Mouse (Mus musculus) hindbrain, embryonic 11.5 days (tissue): Measurements from ENCODE around the gene Rbm43. TPM values are rescaled to one million over a fixed set of nuclear protein-coding genes. Genes with fewer than 3 reads are reported as not detected.

Source experiments
- ATAC-seq: fragments of 200-750 bp; cut with Nextera tagmentation; 2 replicates; pipeline ENCODE4 v1.8.0; 2017; ENCODE audit warnings: mild to moderate bottlenecking, moderate TSS enrichment, moderate library complexity; ENCODE audit not compliant: low FRiP score
- DNase-seq: peaks from one replicate; pipeline ENCODE4 v3.0.0-alpha.2; 2015; ENCODE audit warnings: low spot score
- H3K27ac ChIP-seq: fragments of 300-500 bp; sonication (generic); 2 replicates; pipeline ENCODE4 v1.5.1; 2014; ENCODE audit warnings: mild to moderate bottlenecking, low read depth, low read length
- H3K27me3 ChIP-seq: fragments of 300-500 bp; sonication (generic); 2 replicates; pipeline ENCODE4 v1.6.1; 2014; ENCODE audit warnings: mild to moderate bottlenecking, low read length, moderate library complexity, mixed read lengths; ENCODE audit not compliant: control insufficient read depth, insufficient read depth
- H3K36me3 ChIP-seq: fragments of 300-500 bp; sonication (generic); 2 replicates; pipeline ENCODE4 v1.6.1; 2014; ENCODE audit warnings: mild to moderate bottlenecking, low read length, moderate library complexity, mixed read lengths; ENCODE audit not compliant: control insufficient read depth, insufficient read depth
- H3K4me1 ChIP-seq: fragments of 300-500 bp; sonication (generic); replicated peaks from 2 replicates; pipeline ENCODE4 v1.6.1; 2014; ENCODE audit warnings: low read length, mixed read lengths; ENCODE audit not compliant: control insufficient read depth, insufficient read depth
- H3K4me2 ChIP-seq: fragments of 300-500 bp; sonication (generic); replicated peaks from 2 replicates; pipeline ENCODE4 v1.6.1; 2014; ENCODE audit warnings: mild to moderate bottlenecking, low read depth, low read length
- H3K4me3 ChIP-seq: fragments of 300-500 bp; sonication (generic); 2 replicates; pipeline ENCODE4 v1.5.1; 2014; ENCODE audit warnings: low read depth, low read length
- H3K9ac ChIP-seq: fragments of 300-500 bp; sonication (generic); 2 replicates; pipeline ENCODE4 v1.6.1; 2014; ENCODE audit warnings: low read depth, low read length
- H3K9me3 ChIP-seq: fragments of 300-500 bp; sonication (generic); 2 replicates; pipeline ENCODE4 v1.6.1; 2016; ENCODE audit warnings: low read length; ENCODE audit not compliant: control insufficient read depth
- WGBS: fragments of 180-500 bp; shearing (Covaris S2); extraction: QIAGEN DNeasy Blood & Tissue Kit; methylation state at CpG from one replicate; pipeline ENCODE4 v1.1.7; 2014; 5-methylcytosine and 5-hydroxymethylcytosine counted together
- polyA plus RNA-seq: library from polyadenylated mRNA; unstranded; fragments of >200 nt; fragmentation: Nextera tagmentation; extraction: Ambion mirVana; gene quantifications from 2 replicates; pipeline ENCODE4 v1.2.1, GENCODE M21; 2014

Gene Rbm43
- 6.9 and 10.4 TPM in 2 replicates for polyA plus RNA-seq

DNA sequence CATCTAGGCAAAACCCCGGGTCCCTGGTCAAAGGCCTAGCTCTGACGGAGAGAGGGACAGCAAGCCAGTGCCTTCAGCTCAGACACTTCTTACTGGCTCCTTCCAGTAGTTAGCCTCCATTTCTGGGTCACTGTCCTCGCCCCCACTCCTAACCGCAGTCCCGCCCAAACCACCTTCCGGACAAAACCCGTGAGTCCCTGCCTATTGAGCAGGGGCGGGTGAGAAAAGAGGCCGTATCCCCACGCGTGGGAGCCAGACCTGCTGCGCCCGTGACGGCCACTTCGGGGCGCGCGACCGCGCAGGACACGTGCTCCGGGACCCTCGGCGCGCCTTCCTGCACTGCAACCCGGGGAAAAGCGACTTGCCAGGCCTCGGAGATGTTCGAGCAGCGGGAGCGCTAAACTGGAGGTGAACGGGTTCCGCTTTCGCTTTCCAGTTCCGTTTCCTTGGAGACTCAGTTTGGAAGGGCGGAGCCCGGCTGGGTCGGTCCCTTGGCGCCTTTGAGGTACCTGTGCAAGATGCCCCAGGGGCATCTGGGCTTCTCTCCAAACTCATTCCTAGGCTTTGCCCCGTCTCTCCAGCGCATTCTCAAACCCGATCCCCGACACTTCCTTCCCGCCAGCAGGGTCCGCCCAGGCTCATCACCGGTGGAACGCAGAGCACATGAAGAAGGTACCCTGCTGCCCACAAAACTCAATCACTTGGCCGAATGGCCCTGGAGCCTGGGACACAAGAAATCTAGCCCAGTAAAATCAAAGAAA is at the start of gene Rbm43:
Rbm43 (minus strand) TSS at position 590 of the 761 bp plus-strand sequence.
- Histone ChIP-seq H3K4me3 (peak within 1 kb of the TSS; percentile 41), H3K4me2 (peak within 1 kb of the TSS; percentile 88), H3K36me3 (no peaks in the 10 kb centered on the region), H3K27ac (no peak within 1 kb of the TSS), H3K4me1 (no peaks in the 10 kb centered on the region), H3K27me3 (no peaks in the 10 kb centered on the region), H3K9ac (peak within 1 kb of the TSS; percentile 65), H3K9me3 (no peaks in the 10 kb centered on the region)
- WGBS = 1% methylated on average over 48 of the region's 48 CpGs
- DNase-seq (peak; percentile 77), ATAC-seq (peak; percentile 79)

DNA sequence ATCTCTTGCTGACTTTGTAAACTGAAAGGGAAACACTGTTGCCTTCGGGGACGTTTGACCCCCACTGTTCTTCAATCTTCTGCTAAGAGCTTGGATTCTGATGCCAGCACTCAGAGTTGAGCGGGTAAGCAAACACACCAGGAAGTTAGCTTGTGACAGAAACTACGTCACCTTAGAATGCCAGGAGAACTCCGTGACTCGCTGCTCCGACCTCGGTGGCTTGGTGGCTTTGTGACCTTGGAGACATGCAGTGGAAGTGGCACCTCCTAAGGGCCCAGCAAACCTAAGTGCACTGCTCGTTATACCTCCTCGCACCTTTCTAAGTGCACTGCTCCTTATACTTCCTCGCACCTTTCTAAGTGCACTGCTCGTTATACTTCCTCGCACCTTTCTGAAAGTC is 47.3 kb upstream of the Rbm43 start:
- WGBS = 80% methylated on average over 13 of the region's 13 CpGs

DNA sequence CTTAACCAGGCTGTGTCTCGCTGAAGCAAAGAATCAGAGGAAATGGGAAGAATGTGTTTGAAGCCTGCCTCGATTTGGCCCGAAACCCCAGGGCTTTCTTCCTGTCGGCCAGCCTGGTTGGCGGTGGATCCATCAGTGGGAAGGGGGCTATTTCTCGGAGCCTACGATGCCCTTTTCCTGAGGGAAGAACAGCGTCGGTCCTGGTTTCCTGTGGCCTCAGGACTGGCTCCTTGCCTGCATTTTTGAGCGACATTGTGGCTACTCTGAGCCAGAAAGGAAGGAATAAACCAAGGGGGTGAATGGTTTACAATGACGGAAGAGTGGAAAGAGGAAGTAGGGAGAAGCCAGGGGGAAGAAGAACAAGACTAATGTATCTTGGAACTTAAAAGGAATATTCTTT is 46.7 kb upstream of the Rbm43 start:
- Histone ChIP-seq H3K27ac (no peak overlapping the region), H3K4me3 (no peak overlapping the region), H3K27me3 (no peaks in the 10 kb centered on the region), H3K9me3 (no peaks in the 10 kb centered on the region), H3K36me3 (no peaks in the 10 kb centered on the region), H3K4me1 (no peaks in the 10 kb centered on the region), H3K9ac (no peak overlapping the region), H3K4me2 (no peak overlapping the region)
- ATAC-seq = no peak
- WGBS = 77% methylated on average over 11 of the region's 11 CpGs
- DNase-seq = no peak

More for the DNA sequence above, 47.3 kb upstream of the Rbm43 start:
- Histone ChIP-seq H3K9me3 (no peaks in the 10 kb centered on the region), H3K36me3 (no peaks in the 10 kb centered on the region), H3K27ac (no peak overlapping the region), H3K9ac (no peak overlapping the region), H3K4me2 (no peak overlapping the region), H3K27me3 (no peaks in the 10 kb centered on the region), H3K4me3 (no peak overlapping the region), H3K4me1 (no peaks in the 10 kb centered on the region)
- ATAC-seq (no peak), DNase-seq (no peak)

DNA sequence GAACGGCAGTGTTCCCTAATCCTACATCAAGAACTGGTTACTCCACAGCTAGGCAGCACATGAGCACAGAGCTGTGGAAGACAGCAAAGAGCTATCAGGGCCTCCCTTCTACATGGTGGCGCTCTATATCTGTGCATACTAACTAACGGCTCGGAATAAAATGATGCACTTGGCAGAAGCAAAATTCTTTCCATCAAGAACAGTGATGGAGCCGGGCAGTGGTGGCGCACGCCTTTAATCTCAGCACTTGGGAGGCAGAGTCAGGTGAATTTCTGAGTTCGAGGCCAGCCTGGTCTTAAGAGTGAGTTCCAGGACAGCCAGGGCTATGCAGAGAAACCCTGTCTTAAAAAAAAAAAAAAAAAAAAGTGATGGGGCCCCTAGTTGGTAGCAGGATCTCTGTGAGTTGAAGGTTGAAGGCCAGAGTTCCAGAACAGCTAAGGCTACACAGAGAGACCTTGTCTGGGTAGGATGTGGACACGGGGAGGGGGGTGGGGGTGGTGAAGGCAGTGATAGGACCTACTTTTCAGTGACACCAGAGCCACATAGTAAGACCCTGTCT is 38.5 kb upstream of the Rbm43 start, which contains the start of gene Nmi:
Nmi (minus strand) TSS at position 85 of the 559 bp plus-strand sequence.
- Histone ChIP-seq H3K9me3 (no peaks in the 10 kb centered on the region), H3K27ac (no peak within 1 kb of the TSS), H3K4me3 (peak within 1 kb of the TSS; percentile 53), H3K27me3 (no peaks in the 10 kb centered on the region), H3K4me2 (peak within 1 kb of the TSS; percentile 74), H3K4me1 (no peaks in the 10 kb centered on the region), H3K36me3 (no peaks in the 10 kb centered on the region), H3K9ac (peak within 1 kb of the TSS; percentile 51)
- WGBS = 84% methylated on average over 9 of the region's 9 CpGs
- DNase-seq (no peak), ATAC-seq (no peak)

DNA sequence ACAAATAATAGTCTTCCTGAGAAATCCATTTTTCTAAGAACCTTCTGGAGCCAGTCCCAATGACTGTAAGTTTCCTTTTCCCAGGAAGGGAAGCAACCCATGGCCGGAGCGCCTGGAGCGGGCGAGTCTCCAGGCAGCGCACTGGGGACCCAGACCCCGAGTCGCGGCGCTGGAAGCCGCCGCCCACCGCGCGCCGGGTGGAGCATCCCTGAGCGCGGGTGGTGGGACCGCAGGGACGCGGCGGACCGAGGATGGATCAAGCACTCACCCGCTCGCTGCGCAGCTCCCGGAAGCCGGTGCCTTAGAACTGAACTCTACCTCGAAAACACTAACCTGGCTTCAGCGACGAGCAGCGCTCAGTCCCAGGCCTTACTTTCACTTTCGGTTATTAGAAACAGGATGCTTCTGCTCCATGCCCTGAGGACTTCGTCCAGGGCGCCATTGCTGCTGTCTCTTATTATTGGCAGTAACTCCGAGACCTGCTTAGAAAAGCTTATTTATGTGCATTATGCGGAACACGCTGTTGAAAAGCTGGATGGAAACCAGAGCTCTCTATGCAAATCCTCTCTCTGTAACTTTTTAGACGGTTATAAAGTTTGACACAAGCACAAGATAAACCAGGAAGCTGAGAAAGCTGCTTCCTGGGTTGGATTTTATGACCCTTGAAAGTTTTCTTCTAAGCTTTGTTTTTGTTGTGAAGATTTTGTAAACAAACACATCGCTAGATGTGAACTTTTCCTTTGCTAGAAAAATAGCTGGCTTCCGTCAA is 37.9 kb upstream of the Rbm43 start:
- peak overlapping the region; percentile 51 for H3K9ac ChIP-seq

DNA sequence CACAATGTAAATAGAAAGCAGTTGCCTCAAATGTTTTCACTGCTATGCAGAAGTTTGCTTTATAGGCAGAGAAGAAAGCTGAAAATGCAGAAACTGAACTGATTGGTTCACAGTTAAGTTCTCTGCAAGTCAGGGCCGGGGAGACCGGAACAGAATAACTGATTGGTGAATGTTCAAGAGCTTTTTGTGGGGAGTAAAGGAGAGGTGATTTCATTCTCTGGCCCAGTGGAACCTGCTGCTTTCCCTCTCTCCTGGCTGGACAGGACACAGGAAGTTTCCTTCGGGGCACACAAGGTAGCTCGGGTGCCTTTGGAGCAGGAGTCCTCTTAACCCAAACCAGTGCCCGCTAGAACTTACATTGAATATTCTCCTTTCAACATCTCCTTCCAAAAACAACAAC is 37.2 kb upstream of the Rbm43 start:
- 80% methylated on average over 5 of the region's 5 CpGs for WGBS
- peak; percentile 17 for DNase-seq
- no peak overlapping the region; the same call in 1 of the 2 replicates for H3K4me3 ChIP-seq

More for the DNA sequence above, 37.9 kb upstream of the Rbm43 start:
- 5% methylated on average over 40 of the region's 40 CpGs for WGBS
- Histone ChIP-seq H3K4me1 (no peaks in the 10 kb centered on the region), H3K36me3 (no peaks in the 10 kb centered on the region), H3K4me3 (peak overlapping the region; percentile 53), H3K27ac (no peak overlapping the region), H3K9me3 (no peaks in the 10 kb centered on the region), H3K27me3 (no peaks in the 10 kb centered on the region), H3K4me2 (peak overlapping the region; percentile 74)
- DNase-seq (peak; percentile 66), ATAC-seq (peak; percentile 78)

DNA sequence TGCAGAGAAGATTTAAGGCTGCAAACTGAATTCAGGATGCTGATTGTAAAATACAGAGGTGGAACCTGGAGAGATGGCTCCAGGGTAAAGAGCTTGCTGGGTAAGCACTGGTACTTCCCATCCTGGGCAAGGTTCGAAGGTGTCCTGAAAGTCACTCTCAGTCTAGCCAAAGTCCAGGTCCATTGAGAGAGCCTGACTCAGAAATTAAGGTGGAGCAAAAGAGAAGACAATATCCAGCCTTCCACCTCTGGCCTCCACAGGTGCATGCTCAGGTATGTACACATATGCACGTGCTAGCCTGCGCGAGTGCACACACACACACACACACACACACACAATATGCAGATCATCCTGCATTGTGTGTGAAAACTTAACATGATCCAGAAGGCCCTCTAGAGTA is 35.9 kb upstream of the Rbm43 start:
- H3K4me1 ChIP-seq = no peaks in the 10 kb centered on the region
- 97% methylated on average over 4 of the region's 4 CpGs for WGBS
- no peak for DNase-seq
- ATAC-seq = no peak
- no peak overlapping the region for H3K4me2 ChIP-seq
- H3K9me3 ChIP-seq = no peaks in the 10 kb centered on the region
- no peaks in the 10 kb centered on the region for H3K27me3 ChIP-seq
- H3K36me3 ChIP-seq = no peaks in the 10 kb centered on the region
- no peak overlapping the region for H3K4me3 ChIP-seq
- H3K9ac ChIP-seq = no peak overlapping the region
- no peak overlapping the region for H3K27ac ChIP-seq

More for the DNA sequence above, 37.2 kb upstream of the Rbm43 start:
- Histone ChIP-seq H3K36me3 (no peaks in the 10 kb centered on the region), H3K27me3 (no peaks in the 10 kb centered on the region), H3K9ac (no peak overlapping the region), H3K27ac (no peak overlapping the region), H3K4me2 (no peak overlapping the region), H3K9me3 (no peaks in the 10 kb centered on the region), H3K4me1 (no peaks in the 10 kb centered on the region)
- no peak for ATAC-seq

DNA sequence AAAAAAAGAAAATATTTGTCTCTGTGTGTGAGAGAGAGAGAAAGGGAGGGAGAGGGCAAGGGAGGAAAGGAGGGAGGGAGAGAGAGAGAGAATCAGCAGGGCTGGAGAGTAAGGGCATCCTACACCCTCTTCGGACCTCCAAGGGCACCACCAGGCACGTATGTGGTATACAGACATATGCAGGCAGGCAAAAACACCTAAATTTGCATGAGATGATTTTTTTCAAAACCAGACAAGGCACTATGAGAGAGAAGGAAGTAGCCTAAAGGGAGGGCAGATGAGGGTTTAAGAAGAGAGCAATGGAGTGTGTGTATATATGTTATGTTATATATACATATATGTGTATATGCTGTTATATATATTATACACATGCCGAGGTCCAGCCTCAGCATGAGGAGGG is 32.3 kb upstream of the Rbm43 start:
- Histone ChIP-seq H3K9me3 (no peaks in the 10 kb centered on the region), H3K36me3 (no peaks in the 10 kb centered on the region), H3K9ac (no peak overlapping the region), H3K4me2 (no peak overlapping the region), H3K27me3 (no peaks in the 10 kb centered on the region), H3K4me3 (no peak overlapping the region), H3K4me1 (no peaks in the 10 kb centered on the region), H3K27ac (no peak overlapping the region)
- 86% methylated on average over 3 of the region's 3 CpGs for WGBS
- no peak for DNase-seq
- ATAC-seq = no peak
